Comparison of ENCODE assay signal across 19 mouse cellular contexts in the genomic region with DNA sequence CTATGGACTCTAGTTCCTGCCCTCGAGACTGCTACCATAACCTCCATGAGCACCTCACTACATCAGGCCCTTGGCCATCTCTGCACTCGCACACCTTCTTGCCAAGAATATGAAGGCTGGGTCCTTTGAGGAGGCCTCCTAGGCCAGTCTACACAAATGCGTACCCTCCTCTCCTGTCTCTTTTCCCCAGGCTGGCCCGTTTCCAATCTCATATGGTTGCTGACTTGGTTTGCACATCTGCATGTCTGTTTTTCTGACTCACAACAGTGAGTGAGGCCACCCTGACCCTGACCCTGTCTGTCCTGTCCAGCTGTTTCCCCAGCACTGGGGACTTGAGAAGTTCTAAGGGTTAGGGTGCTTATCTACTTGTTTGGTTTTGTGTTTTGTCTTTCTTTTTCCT. TPM values are rescaled to one million over a fixed set of nuclear protein-coding genes. Genes with fewer than 3 reads are reported as not detected.
A peak's percentile ranks its signal among the peaks of the same experiment; 100 is the strongest.
DNase-seq lines count a peak whose midpoint lies in the region; ATAC-seq and TF ChIP-seq lines count a peak whose summit lies in the region.
"Had no signal": no experiment of that assay in that cellular context is flagged by ENCODE, and none has a peak within 500 bp of the region (broad histone marks: within the 10 kb centered on the region; RNA-seq: fewer than 3 reads in every experiment).

No protein-coding gene starts in this region.

- no peaks in the 10 kb centered on the region for H3K9me3 ChIP-seq in G1E (replicated peaks)
- H3K9me3 ChIP-seq: forebrain, embryonic 15.5 days; heart, embryonic 13.5 days; hindbrain, embryonic 15.5 days had no signal

- H3K27ac ChIP-seq in brown adipose tissue, adult 24 weeks (replicated peaks; ENCODE audit: low read depth, low read length) = peak overlapping the region; percentile 37
- H3K27ac ChIP-seq: forebrain, embryonic 15.5 days; heart, embryonic 13.5 days; hindbrain, embryonic 15.5 days had no signal

- peaks cover 12% of the 10 kb centered on the region for H3K4me1 ChIP-seq in G1E (ENCODE audit: insufficient read depth, low read depth, low read length)
- no peaks in the 10 kb centered on the region; the same call in 1 of the 2 replicates for H3K4me1 ChIP-seq in brown adipose tissue, adult 24 weeks (ENCODE audit: control insufficient read depth, insufficient read depth, insufficient read length, low read length)
- H3K4me1 ChIP-seq: forebrain, embryonic 15.5 days; heart, embryonic 13.5 days; hindbrain, embryonic 15.5 days had no signal

- H3K27me3 ChIP-seq in G1E (ENCODE audit: insufficient read depth, low read length) = no peaks in the 10 kb centered on the region
- H3K27me3 ChIP-seq: forebrain, embryonic 15.5 days; heart, embryonic 13.5 days; hindbrain, embryonic 15.5 days; Patski had no signal

- DNase-seq in adrenal gland, postnatal 36 days = peak; percentile 45 to 61
- no peak for DNase-seq in adrenal gland, adult 18-20 months (ENCODE audit: low spot score in 2 of 2)
- DNase-seq in ovary, adult 18-20 months (ENCODE audit: low spot score) = peak; percentile 84
- DNase-seq in ovary, postnatal 14 days (ENCODE audit: low spot score) = no peak
- no peak for DNase-seq in G1E (ENCODE audit: low spot score)
- DNase-seq in cerebellum, postnatal 25 days = no peak
- DNase-seq: B cell, adult 2 months; cerebellum, adult 18-20 months; cerebellum, adult 9-11 months; gastrocnemius, postnatal 14 days; heart, postnatal 36 days had no signal

- ATAC-seq in G1E (ENCODE audit: extremely low read depth, insufficient number of reproducible peaks, low FRiP score, poor library complexity, severe bottlenecking) = peak; percentile 22; the same call in 1 of the 2 replicates
- ATAC-seq: activated CD4-positive, CD25-positive, alpha-beta regulatory T cell, adult 4 months; CD4-positive, CD25-positive, alpha-beta regulatory T cell, adult 4 months; forebrain, embryonic 15.5 days; intestine, embryonic 16.5 days; Patski had no signal

- TF ChIP-seq CTCF in G1E (IDR thresholded peaks at IDR 0.05; ENCODE audit: low read depth, low read length) = no peak

- peaks cover 99% of the 10 kb centered on the region for H3K36me3 ChIP-seq in G1E (replicated peaks)

- no peak overlapping the region for H3K4me3 ChIP-seq in G1E (ENCODE audit: low read depth, low read length)
- no peak overlapping the region for H3K4me3 ChIP-seq in brown adipose tissue, adult 24 weeks (ENCODE audit: insufficient read depth, low read depth, low read length)
- H3K4me3 ChIP-seq: forebrain, embryonic 15.5 days; heart, embryonic 13.5 days; hindbrain, embryonic 15.5 days had no signal

RNA-seq across cellular contexts. Expression of a gene that starts 10.4 kb away (rescaled TPM):
- total RNA-seq in adrenal gland, postnatal 36 days (2021) = 10 to 100 TPM; 32.2 to 37.5 TPM
- 10 to 100 TPM; 33.5 to 38.7 TPM for total RNA-seq in adrenal gland, adult 18-20 months (2021)
- total RNA-seq in G1E (2014; fragmentation: Nextera tagmentation) (25.8 and 31.8 TPM in 2 replicates), G1E (2017) (15.0 and 17.7 TPM in 2 replicates)
- polyA plus RNA-seq in G1E (2012) = 12.3 and 12.8 TPM in 2 replicates
- 23.7 and 25.1 TPM in 2 replicates for polyA plus RNA-seq in brown adipose tissue, adult 24 weeks (2012; ENCODE audit: insufficient read depth, insufficient read length, missing spikeins)

RNA-seq across cellular contexts. Expression of a gene that starts 13.2 kb away (rescaled TPM):
- total RNA-seq in adrenal gland, postnatal 36 days (2021) = 100 to 1,000 TPM; 118 to 120 TPM
- 100 to 1,000 TPM; 125 to 144 TPM for total RNA-seq in adrenal gland, adult 18-20 months (2021)
- 26.1 and 50.0 TPM in 2 replicates for total RNA-seq in G1E (2014; fragmentation: Nextera tagmentation)
- total RNA-seq in G1E (2017) = 41.7 and 42.5 TPM in 2 replicates
- polyA plus RNA-seq in G1E (2012) = 53.2 and 56.1 TPM in 2 replicates
- polyA plus RNA-seq in brown adipose tissue, adult 24 weeks (2012; ENCODE audit: insufficient read depth, insufficient read length, missing spikeins) = 292 and 332 TPM in 2 replicates

RNA-seq across cellular contexts. Expression of a gene that starts 40.4 kb away (rescaled TPM):
- 10 to 100 TPM; 73.0 to 74.2 TPM for total RNA-seq in adrenal gland, postnatal 36 days (2021)
- 10 to 100 TPM; 70.5 to 75.4 TPM for total RNA-seq in adrenal gland, adult 18-20 months (2021)
- total RNA-seq in G1E (2014; fragmentation: Nextera tagmentation) (19.5 and 24.5 TPM in 2 replicates), G1E (2017) (35.2 and 35.6 TPM in 2 replicates)
- polyA plus RNA-seq in G1E (2012) = 20.8 and 24.3 TPM in 2 replicates
- polyA plus RNA-seq in brown adipose tissue, adult 24 weeks (2012; ENCODE audit: insufficient read depth, insufficient read length, missing spikeins) = 51.9 and 57.6 TPM in 2 replicates

RNA-seq across cellular contexts. Expression of a gene that starts 41.1 kb away (rescaled TPM):
- total RNA-seq in adrenal gland, postnatal 36 days (2021) = 100 to 1,000 TPM; 289 to 304 TPM
- total RNA-seq in adrenal gland, adult 18-20 months (2021) = 100 to 1,000 TPM; 291 to 303 TPM
- total RNA-seq in G1E (2014; fragmentation: Nextera tagmentation) (150 and 164 TPM in 2 replicates), G1E (2017) (482 and 488 TPM in 2 replicates)
- 351 and 432 TPM in 2 replicates for polyA plus RNA-seq in G1E (2012)
- polyA plus RNA-seq in brown adipose tissue, adult 24 weeks (2012; ENCODE audit: insufficient read depth, insufficient read length, missing spikeins) = 679 and 786 TPM in 2 replicates

Comparison
In these comparisons a context has a peak if more than half of its experiments do, and no peak if none do; other contexts are left out.
1. DNase-seq: peak in adrenal gland, postnatal 36 days (2 of 2) and ovary, adult 18-20 months (single experiment); none in adrenal gland, adult 18-20 months (0 of 2), ovary, postnatal 14 days (single experiment), G1E (single experiment) and cerebellum, postnatal 25 days (0 of 2).